Mouse (Mus musculus) kidney, adult 2 months (tissue): ENCODE data around the gene Fgf2. TPM values are rescaled to one million over a fixed set of nuclear protein-coding genes. Genes with fewer than 3 reads are reported as not detected.

Source experiments
- DNase-seq: peaks from one replicate; pipeline ENCODE4 v3.0.0; 2021
- H3K27ac ChIP-seq: fragments of 200-500 bp; 2 replicates; pipeline ENCODE4 v1.5.1; 2012; ENCODE audit warnings: low read depth, low read length, control low read depth, inconsistent platforms; ENCODE audit not compliant: insufficient read depth
- H3K27me3 ChIP-seq: fragments of 200-500 bp; replicated peaks from 2 replicates; pipeline ENCODE4 v1.6.1; 2012; ENCODE audit warnings: mild to moderate bottlenecking, moderate library complexity, low read length, inconsistent platforms; ENCODE audit not compliant: control insufficient read depth, insufficient read depth
- H3K36me3 ChIP-seq: fragments of 200-500 bp; 2 replicates; pipeline ENCODE4 v1.6.1; 2012; ENCODE audit warnings: mild to moderate bottlenecking, moderate library complexity, low read length, inconsistent platforms; ENCODE audit not compliant: control insufficient read depth, insufficient read depth
- H3K4me1 ChIP-seq: fragments of 200-500 bp; 2 replicates; pipeline ENCODE4 v1.6.1; 2011; ENCODE audit warnings: low read length; ENCODE audit not compliant: control insufficient read depth, insufficient read depth
- H3K4me3 ChIP-seq: fragments of 200-500 bp; 2 replicates; pipeline ENCODE4 v1.5.1; 2011; ENCODE audit warnings: mild to moderate bottlenecking, low read depth, low read length, control low read depth; ENCODE audit not compliant: insufficient read depth
- CTCF ChIP-seq: fragments of 200-500 bp; conservative IDR thresholded peaks from 2 replicates; pipeline ENCODE4 v1.5.1; 2011; ENCODE audit warnings: low read depth, mild to moderate bottlenecking, control low read depth, low read length, moderate library complexity, mixed read lengths; ENCODE audit not compliant: insufficient read depth, insufficient read length
- POLR2A ChIP-seq: fragments of 200-500 bp; IDR thresholded peaks from one replicate; pipeline ENCODE4 v1.6.1; 2011; ENCODE audit warnings: low read depth, low read length, control low read depth
- WGBS: fragments of 180-500 bp; shearing (Covaris S2); methylation state at CpG from one replicate; pipeline ENCODE4 v1.1.7; 2018; 5-methylcytosine and 5-hydroxymethylcytosine counted together
- polyA plus RNA-seq: library from polyadenylated mRNA; depleted of rRNA; stranded (reverse); fragments of >200 nt; gene quantifications from 2 replicates; pipeline ENCODE4 v1.2.3, GENCODE M21; 2012; rRNA removed

Fgf2 gene
- 0.78 and 0.79 TPM in 2 replicates for polyA plus RNA-seq

DNA sequence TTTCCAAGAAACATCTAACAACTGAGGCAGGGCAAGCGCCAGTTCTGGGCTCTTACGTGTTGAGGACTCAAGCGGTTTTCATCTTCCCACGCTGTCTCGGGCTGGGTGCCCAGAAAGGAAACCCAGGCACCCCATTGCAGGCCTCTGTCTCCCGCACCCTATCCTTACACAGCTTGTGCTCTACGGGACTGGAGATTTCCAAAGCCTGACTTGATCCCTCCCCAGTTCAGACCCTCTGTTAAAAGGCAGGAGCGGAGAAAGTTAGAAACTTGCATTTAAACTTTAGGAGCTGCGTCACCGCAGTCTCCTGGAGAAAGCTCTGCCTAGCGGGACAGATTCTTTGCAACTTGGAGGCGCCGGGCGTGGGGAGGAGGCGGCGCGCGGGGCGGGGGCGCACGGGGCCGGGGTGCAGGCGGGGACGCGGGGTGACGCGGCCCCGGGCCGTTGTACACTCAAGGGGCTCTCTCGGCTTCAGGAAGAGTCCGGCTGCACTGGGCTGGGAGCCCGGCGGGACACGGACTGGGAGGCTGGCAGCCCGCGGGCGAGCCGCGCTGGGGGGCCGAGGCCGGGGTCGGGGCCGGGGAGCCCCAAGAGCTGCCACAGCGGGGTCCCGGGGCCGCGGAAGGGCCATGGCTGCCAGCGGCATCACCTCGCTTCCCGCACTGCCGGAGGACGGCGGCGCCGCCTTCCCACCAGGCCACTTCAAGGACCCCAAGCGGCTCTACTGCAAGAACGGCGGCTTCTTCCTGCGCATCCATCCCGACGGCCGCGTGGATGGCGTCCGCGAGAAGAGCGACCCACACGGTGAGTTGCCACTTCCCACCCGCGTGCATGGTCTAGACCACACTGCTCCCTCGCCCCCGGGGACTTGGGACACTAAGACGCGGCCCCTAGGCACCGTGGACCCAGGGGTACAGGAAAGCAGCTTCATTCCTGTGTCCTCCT is at the start of gene Fgf2:
Gene Fgf2 (plus strand): TSS at position 126 of the 945 bp plus-strand sequence.
- Histone ChIP-seq H3K4me1 (no peaks in the 10 kb centered on the region), H3K36me3 (no peaks in the 10 kb centered on the region), H3K27ac (no peak within 1 kb of the TSS; the same call in 1 of the 2 replicates), H3K27me3 (peaks cover 2% of the 10 kb centered on the region), H3K4me3 (peak within 1 kb of the TSS; percentile 53)
- DNase-seq, result peak; percentile 23
- 1% methylated on average over 75 of the region's 75 CpGs for WGBS
- TF ChIP-seq POLR2A (no peak), CTCF (no peak)

DNA sequence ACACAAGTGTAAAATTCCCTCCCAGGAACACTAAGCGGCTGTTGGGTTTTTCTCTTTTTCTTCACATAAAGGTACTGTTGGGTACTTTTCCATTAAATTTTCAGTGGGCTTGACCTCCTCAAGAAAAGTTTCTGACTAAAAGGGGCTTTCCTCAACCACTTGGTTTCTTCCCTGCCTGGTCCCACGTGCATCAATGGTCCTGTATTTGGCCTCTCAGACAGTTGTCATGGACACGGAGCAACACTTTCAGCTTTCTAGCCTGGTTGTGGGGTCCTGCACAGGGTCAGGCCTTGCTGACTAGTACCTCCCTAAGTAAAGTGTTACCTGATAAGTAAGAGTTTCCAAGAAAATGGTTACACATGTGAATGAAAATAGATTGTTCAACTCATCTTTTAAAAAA is 48.7 kb upstream of the Fgf2 start:
- H3K27ac ChIP-seq, result no peak overlapping the region
- 67% methylated on average over 3 of the region's 3 CpGs for WGBS
- TF ChIP-seq POLR2A, result no peak
- no peak for TF ChIP-seq CTCF

DNA sequence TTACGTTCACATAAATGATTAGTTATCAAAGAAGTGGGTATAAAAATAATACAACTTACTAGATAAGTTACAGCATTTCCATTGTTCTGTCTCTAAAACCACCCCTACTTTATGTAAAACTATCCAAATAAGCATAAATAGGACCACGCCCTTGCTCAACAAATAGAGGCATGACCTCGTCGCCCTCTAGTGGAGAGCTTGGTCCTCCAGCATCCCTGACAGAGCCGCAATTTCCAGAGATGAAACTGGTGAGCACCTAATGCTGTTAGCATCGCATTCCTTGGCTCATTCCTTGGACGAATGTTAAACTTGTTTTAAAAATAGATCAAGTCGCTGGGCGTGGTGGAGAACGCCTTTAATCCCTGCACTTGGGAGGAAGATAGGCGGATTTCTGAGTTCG is 45.5 kb upstream of the Fgf2 start:
- H3K4me1 ChIP-seq, result no peaks in the 10 kb centered on the region
- H3K4me3 ChIP-seq, result no peak overlapping the region
- H3K27ac ChIP-seq, result no peak overlapping the region
- DNase-seq, result peak; percentile 44
- H3K27me3 ChIP-seq, result no peaks in the 10 kb centered on the region
- WGBS, result 46% methylated on average over 12 of the region's 12 CpGs
- TF ChIP-seq CTCF (peak; percentile 70), POLR2A (no peak)
- no peaks in the 10 kb centered on the region for H3K36me3 ChIP-seq

More for the DNA sequence above, 48.7 kb upstream of the Fgf2 start:
- DNase-seq, result no peak
- Histone ChIP-seq H3K36me3 (no peaks in the 10 kb centered on the region), H3K4me1 (no peaks in the 10 kb centered on the region), H3K27me3 (no peaks in the 10 kb centered on the region), H3K4me3 (no peak overlapping the region)

GRCm38 (mm10) chr3:37303392-37304139 is 44.6 kb upstream of the Fgf2 start:
- H3K4me1 ChIP-seq, result no peaks in the 10 kb centered on the region
- no peak for TF ChIP-seq CTCF
- TF ChIP-seq POLR2A, result no peak
- H3K27ac ChIP-seq, result no peak overlapping the region
- H3K27me3 ChIP-seq, result no peaks in the 10 kb centered on the region
- no peaks in the 10 kb centered on the region for H3K36me3 ChIP-seq
- no peak overlapping the region for H3K4me3 ChIP-seq
- 74% methylated on average over 8 of the region's 8 CpGs for WGBS
- no peak for DNase-seq

DNA sequence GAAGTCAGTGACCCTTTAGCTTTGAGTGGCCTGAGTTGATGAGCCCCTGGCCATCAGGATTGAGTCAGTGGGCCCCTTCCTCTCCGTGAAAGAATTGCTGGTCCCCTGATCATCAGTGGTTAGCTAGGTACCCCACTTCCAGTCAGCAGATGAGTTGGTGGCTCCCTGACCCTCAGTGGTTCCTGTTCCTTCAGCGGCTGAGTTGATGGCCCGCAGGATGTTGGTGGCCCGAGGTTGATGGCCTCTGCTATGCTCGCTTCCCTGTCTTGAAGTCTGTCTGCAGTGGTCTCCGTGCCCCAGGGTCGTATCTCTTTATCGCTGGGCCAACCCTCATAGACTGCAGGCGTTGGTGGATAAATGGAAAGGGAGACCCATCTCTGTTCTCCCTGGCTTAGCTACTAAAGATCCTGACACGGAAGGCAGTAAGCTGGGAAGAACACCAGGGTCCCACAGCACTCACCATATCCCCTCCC is 36.2 kb upstream of the Fgf2 start:
- 2% methylated on average over 10 of the region's 10 CpGs for WGBS
- H3K27me3 ChIP-seq, result no peaks in the 10 kb centered on the region
- H3K27ac ChIP-seq, result no peak overlapping the region
- no peaks in the 10 kb centered on the region for H3K36me3 ChIP-seq
- no peaks in the 10 kb centered on the region; the same call in 1 of the 2 replicates for H3K4me1 ChIP-seq
- no peak for DNase-seq
- peak overlapping the region; percentile 79 for H3K4me3 ChIP-seq
- TF ChIP-seq POLR2A (no peak), CTCF (no peak)

DNA sequence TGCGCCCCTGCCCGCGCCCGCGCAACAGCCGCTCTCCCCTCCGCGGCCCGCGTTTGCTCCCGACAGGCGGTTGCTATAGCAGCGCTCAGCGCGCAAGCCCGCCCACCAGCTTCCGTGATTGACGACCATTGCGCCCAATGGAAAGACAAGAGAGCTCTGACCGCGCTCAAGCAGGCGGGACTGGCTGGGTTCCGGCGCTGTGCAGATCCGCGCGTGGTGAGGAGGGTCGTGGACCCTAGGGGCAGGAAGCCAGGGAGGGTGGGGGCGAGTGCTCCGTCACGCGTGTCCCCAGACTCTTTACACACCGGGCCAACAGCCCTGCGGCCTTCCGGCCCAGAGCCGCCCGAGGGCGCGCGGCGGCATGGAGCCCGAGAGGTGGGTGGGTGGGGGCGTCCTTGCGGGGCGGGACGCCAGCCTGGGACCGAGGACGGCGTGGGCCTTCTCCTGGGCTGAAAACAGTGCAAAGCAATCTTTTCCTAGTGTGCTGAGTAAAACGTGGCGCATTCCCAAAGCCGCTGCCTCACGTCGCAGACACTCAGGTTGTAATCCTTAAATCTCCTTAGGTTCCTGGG is 35.7 kb upstream of the Fgf2 start, which contains the start of the genes Bbs12 and Cetn4:
Gene Bbs12 (plus strand): TSS at position 185 of the 572 bp plus-strand sequence.
Gene Cetn4 (minus strand): TSS at position 339 of the 572 bp plus-strand sequence.
- peak; percentile 97 for DNase-seq
- peak within 1 kb of the TSS; percentile 55; the same call in 1 of the 2 replicates for H3K27ac ChIP-seq
- H3K4me3 ChIP-seq, result peak within 1 kb of the TSS; percentile 79
- H3K4me1 ChIP-seq, result no peaks in the 10 kb centered on the region; the same call in 1 of the 2 replicates
- H3K27me3 ChIP-seq, result no peaks in the 10 kb centered on the region
- TF ChIP-seq CTCF (no peak), POLR2A (no peak)
- WGBS, result under 1% methylated on average over 54 of the region's 54 CpGs
- no peaks in the 10 kb centered on the region for H3K36me3 ChIP-seq
